Mouse (Mus musculus) neutrophil, adult 59 days (primary cell): ENCODE data around the gene 9430097D07Rik. TPM values are rescaled to one million over a fixed set of nuclear protein-coding genes. Genes with fewer than 3 reads are reported as not detected.

Source experiments
- total RNA-seq, 2 experiments: library from RNA; stranded (reverse); gene quantifications; 1 replicate in 1 of 2; 2 replicates in 1 of 2; pipeline ENCODE4 v1.2.4; 2023

The 9430097D07Rik gene
- not detected for total RNA-seq

GRCm38 (mm10) chr2:32575586-32576160, at the start of gene 9430097D07Rik:
TSS of gene 9430097D07Rik (minus strand) at chr2:32575684.

DNA sequence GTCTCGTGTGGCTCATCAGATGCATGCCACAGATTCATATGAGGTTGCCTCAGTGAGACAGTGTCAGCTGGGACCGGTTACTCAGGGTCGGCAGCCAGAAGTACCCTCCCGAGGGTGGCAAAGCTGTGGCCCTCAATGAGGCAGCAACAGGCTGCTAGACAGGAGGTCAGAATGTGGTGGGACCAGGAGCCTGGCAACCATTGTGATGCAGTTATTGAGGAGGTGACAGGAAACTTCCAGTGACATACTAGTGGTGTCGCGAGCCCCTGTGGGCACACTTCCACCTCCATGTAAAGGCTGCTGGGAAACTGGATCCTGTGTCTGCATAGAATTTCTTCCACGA, 46.0 kb upstream of the 9430097D07Rik start, which contains the start of gene Ak1:
Gene Ak1 (plus strand): TSS at position 242 of the 343 bp plus-strand sequence.

DNA sequence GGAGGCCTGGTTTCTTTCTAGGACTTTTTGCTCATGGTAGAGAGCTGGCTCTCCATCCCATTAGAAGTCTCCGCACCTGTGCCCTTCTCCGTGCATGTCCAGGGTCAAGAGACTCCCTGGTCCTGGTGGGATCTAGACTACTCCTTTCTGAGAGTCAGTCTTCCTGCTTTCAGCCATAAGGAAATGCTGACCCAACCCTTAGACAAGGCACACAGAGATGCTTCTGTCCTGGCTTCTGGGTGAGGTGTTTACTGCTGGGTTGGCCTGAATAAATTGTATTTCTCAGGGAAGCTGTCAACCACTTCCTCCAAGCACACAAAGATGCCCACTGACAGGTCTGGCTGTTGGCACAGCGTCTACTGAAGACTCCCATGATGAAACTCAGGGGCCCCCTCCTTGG, 23.9 kb upstream of the 9430097D07Rik start, which contains the start of gene St6galnac6:
Gene St6galnac6 (plus strand): TSS at position 301 of the 400 bp plus-strand sequence.

GRCm38 (mm10) chr2:32586871-32587351, 11.4 kb upstream of the 9430097D07Rik start, which contains the start of gene St6galnac4:
TSS of gene St6galnac4 (plus strand) at chr2:32587095.

DNA sequence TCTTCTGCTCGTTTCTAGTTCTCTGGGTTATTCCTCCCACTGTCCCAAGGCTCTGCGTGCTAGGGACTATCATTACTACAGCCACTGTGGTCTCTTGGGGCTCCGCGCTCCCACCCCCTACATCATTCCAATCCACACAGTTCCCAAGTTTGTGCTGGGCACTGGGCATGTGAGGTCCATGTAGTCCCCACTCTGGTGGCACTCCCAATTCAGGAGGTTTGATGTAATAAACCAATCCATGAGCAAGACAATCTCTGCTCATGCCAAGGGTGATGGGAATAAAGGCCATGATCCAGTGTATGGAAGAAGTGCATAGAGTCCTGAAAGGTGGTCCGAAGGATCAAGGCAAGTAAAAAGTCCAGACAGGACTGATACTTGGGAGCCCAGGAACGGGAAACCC, 987 bp downstream of the 9430097D07Rik start, which contains the start of gene Pip5kl1:
Gene Pip5kl1 (plus strand): TSS at position 301 of the 400 bp plus-strand sequence.

GRCm38 (mm10) chr2:32570698-32571494, 4.6 kb downstream of the 9430097D07Rik start, which contains the start of gene Dpm2:
TSS of gene Dpm2 (plus strand) at chr2:32570858.

GRCm38 (mm10) chr2:32534733-32535471, 40.6 kb downstream of the 9430097D07Rik start, which contains the start of gene Fam102a:
TSS of gene Fam102a (plus strand) at chr2:32535332.

Other genes with a start within 250 kb of the 9430097D07Rik start
- gene Ciz1, start 223.4 kb downstream of the 9430097D07Rik start, total RNA-seq, result 10 to 100 TPM; 63.5 to 87.2 TPM
- gene Dnm1, start 222.3 kb downstream of the 9430097D07Rik start, total RNA-seq, result under 1 TPM in 1 of 2 experiments, not detected in 1; 0.22 TPM
- 10 to 100 TPM; 49.7 to 50.5 TPM for gene 1110008P14Rik, start 193.7 kb downstream of the 9430097D07Rik start, total RNA-seq
- gene Lcn2, start 187.4 kb downstream of the 9430097D07Rik start, total RNA-seq, result 1,000 to 10,000 TPM; 7,694 to 9,553 TPM
- 10 to 100 TPM; 11.1 to 13.7 TPM for gene Ptges2, start 179.8 kb downstream of the 9430097D07Rik start, total RNA-seq
- 1 to 10 TPM; 5.0 to 6.0 TPM for gene Naif1, start 125.2 kb downstream of the 9430097D07Rik start, total RNA-seq
- 10 to 100 TPM; 11.6 to 12.2 TPM for gene Slc25a25, start 124.2 kb downstream of the 9430097D07Rik start, total RNA-seq
- gene Fam102a, start 40.4 kb downstream of the 9430097D07Rik start, total RNA-seq, result 10 to 100 TPM; 15.6 to 17.1 TPM
- gene Dpm2, start 4.8 kb downstream of the 9430097D07Rik start, total RNA-seq, result 10 to 100 TPM; 54.4 to 59.5 TPM
- gene Pip5kl1, start 887 bp downstream of the 9430097D07Rik start, total RNA-seq, result under 1 TPM in 1 of 2 experiments, not detected in 1; 0.22 TPM
- 10 to 100 TPM; 16.5 to 16.7 TPM for gene St6galnac4, start 11.4 kb upstream of the 9430097D07Rik start, total RNA-seq
- gene St6galnac6, start 24.0 kb upstream of the 9430097D07Rik start, total RNA-seq, result 10 to 100 TPM in 1 of 2 experiments, 1 to 10 TPM in 1; 9.1 to 14.1 TPM
- gene Ak1, start 46.1 kb upstream of the 9430097D07Rik start, total RNA-seq, result under 1 TPM; 0.51 to 0.53 TPM
- gene Eng, start 70.9 kb upstream of the 9430097D07Rik start, total RNA-seq, result 10 to 100 TPM; 10.3 to 11.4 TPM
- 1 to 10 TPM; 4.8 to 5.6 TPM for gene Fpgs, start 128.5 kb upstream of the 9430097D07Rik start, total RNA-seq
- 100 to 1,000 TPM; 147 to 175 TPM for gene Cdk9, start 137.4 kb upstream of the 9430097D07Rik start, total RNA-seq
- gene Sh2d3c, start 145.4 kb upstream of the 9430097D07Rik start, total RNA-seq, result 100 to 1,000 TPM; 245 to 274 TPM
- not detected for gene 6330409D20Rik, start 165.3 kb upstream of the 9430097D07Rik start, total RNA-seq
- gene Tor2a, start 181.6 kb upstream of the 9430097D07Rik start, total RNA-seq, result 10 to 100 TPM; 22.0 to 22.7 TPM
- gene Ttc16, start 199.9 kb upstream of the 9430097D07Rik start, total RNA-seq, result not detected
- gene Ptrh1, start 200.1 kb upstream of the 9430097D07Rik start, total RNA-seq, result 1 to 10 TPM; 1.0 to 1.7 TPM
- not detected for gene Cfap157, start 208.7 kb upstream of the 9430097D07Rik start, total RNA-seq